Mouse (Mus musculus) liver, postnatal 0 days (tissue): ENCODE data around the gene Hpca.

Experiments used
- CTCF ChIP-seq: sonication (generic); IDR thresholded peaks from 2 replicates; pipeline ENCODE4 v1.5.1; 2016; ENCODE audit warnings: antibody characterized with exemption, low read depth
- EP300 ChIP-seq: IDR thresholded peaks from 2 replicates; pipeline ENCODE4 v1.6.1; 2016; ENCODE audit warnings: antibody characterized with exemption, low read depth, mild to moderate bottlenecking

DNA sequence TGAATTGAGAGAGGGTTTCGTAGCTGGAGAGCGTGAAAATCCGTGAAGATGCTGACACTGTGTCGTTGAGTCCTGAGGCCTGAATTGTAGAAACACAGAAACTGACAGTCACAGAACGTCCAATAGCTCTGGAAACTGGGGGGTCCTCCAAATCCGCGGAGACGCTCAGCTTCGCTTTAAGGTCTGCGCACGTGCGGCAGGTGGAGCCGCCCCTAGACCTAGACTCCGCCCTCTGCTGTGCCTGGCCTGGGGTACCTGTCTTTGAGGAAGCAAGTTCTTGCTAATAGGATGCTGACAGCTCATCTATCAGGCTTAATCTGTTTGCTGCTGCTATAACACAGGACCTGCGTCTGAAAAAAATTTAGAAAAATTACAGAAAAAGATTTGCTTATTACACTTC, 26.6 kb downstream of the Hpca start:
- no peak for TF ChIP-seq CTCF
- no peak for TF ChIP-seq EP300
